Mouse (Mus musculus) CD4-positive helper T cell, adult 2 months (primary cell): ENCODE measurements at regions not wholly inside any gene's neighbourhood (a gene's known extent, or its start where the extent isn't known, plus 50 kb on each side); places are given as distances from the start of the nearest gene placed in this dataset.

Experiments
- DNase-seq: peaks from one replicate; pipeline ENCODE4 v3.0.0-alpha.2; 2012; ENCODE audit warnings: low read depth, missing footprints, low spot score

DNA sequence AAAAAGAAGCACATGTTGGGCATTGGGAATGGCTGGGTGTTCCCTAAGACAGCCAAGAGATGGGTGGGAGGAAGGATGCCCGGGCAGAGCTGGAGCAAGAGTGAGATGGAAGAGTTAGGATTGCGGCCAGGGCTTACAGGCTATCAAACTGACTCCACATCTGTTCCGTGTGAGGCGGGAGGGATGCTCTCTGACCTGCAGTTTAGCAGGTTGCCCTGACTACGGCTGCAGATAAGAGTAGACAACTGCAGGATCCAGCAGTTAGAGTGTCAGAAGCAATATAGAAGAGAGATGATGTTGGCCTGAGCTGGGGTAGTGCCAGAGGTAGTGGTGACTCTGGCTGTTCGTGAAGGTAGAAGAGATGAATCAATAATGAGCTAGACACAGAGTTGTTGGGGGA lies 61.6 kb upstream of the Syt6 start:
- DNase-seq, result no peak

DNA sequence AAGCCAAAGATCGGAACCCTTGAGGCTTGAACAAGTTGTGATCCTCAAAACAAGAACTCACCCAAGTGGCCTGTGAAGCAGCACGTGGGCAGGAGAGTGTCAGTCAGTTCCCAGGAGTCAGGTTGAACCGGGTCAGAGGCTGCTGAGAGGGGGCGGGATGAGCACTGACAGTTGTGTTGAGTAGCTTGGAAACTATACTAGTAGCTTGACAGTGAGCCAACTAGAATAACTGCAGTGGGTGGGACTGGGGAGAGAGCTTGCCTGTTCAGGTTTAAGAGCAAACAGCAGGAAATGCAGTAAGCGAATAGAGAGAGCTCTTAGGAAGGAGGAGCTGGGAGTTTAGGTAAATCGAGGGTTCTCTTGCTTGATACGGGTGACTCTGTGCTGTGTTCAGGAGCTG lies 61.0 kb upstream of the Syt6 start:
- no peak for DNase-seq

DNA sequence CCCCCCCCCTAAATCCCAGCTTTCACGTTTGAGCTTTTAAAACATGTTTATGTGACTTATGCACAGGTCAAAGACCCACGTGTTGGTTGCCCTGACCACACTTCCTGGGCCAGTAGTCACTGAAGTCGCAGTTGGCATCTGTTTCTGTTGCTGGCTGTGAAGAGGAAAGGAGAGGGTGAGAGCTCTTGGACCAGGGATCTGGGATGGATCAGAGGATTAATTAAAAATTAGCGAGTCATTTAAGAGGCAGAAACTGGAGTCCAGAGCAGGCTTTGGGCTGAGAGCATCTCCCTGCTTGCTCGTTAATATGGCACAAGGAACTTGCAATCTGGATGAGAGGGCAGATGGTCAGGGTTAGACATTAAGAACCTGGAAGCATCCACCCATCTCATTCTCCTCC lies 59.1 kb upstream of the Syt6 start:
- DNase-seq, result no peak

DNA sequence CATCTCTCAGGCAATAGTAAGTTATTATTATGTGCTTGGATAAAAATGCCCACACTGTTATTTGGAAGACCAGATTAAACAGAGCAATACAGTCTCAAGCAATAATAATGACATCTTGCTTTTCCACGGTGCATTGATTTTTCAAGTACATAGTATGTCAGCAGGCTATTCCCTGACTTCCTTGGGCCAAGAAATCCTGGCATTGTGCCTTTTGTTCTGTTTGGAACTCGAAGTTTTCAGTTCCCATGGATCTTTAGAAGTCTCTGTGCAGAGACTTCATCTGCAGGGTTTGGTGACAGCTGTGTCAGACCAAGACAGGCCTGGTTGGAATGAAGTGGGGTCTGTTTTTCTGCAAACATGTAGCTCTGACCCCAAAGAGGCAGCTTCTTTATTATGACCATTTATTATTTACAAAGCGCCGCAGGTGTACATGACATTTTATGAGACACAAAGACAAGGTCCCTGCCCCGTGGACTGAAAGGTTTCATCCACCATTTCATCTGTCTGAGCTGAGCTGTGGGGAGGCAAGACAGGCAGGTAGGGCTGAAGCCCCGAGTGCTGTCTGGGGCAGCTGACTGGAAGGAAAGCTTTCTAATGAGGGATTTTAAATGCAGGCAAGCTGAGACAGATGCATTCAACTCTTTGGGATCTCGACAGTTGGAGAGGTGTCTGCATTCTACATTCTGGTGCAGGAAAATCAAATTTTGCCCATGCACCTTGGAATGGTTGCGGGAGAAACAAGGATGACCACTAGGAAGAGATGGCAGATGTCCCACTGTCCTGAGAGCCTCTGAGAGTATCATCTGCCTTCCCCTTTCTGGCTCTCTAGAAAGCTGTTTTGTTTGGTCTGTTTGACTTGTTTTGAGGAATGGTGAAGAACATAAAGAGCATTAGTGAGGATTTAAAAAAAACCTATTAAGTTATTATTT lies 57.4 kb upstream of the Syt6 start:
- DNase-seq, result no peak

DNA sequence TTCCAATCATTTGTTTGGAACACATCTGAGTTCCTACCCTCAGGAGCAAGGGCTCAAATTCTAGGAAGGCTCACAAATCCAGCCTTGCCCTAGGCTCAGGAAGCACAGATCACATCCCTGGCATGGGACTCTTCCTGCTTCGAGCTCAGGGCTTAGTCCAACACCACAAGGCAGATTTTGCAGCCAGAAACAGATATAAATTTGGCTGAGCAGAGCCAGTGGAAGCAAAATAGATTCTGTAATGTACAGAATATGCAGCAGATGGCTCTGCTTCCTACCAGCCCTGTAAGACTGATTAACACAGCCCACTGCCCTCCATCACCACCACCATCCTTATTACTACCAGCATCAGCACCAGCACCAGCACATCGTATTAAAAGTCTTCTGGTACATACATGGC lies 56.4 kb upstream of the Syt6 start:
- DNase-seq, result no peak
